Mouse (Mus musculus): ENCODE data around the gene Ccdc173.

Gene Ccdc173

DNA sequence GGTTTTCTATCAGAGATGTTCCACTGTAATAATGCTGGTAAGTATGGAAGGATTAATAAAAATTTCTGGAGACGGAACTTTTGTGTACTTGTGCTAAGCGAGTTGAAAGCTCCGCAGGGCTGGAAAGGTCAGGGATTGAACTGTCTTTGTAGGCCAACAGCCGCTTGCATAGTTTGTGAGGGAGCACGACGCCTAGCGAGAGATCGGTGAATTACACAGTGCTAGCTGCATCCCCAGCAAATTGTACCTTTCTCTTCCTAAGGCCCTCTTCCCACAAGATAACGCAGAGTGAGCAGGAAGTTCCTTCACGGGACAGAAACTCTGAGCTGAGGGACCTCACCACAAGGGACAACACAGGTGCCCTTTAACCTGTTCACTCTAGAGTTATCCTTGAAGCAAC is 910 bp upstream of the Ccdc173 start:
- DNase-seq (ENCODE audit: low read depth, low spot score) = peak; percentile 88

- DNase-seq (ENCODE audit: low read depth, low spot score) = no peak
Measured at GRCm38 (mm10) chr2:69788974-69789373, 401 bp downstream of the Ccdc173 start.

GRCm38 (mm10) chr2:69778836-69779177 is 10.6 kb downstream of the Ccdc173 start:
- DNase-seq (ENCODE audit: low read depth, low spot score) = no peak

DNA sequence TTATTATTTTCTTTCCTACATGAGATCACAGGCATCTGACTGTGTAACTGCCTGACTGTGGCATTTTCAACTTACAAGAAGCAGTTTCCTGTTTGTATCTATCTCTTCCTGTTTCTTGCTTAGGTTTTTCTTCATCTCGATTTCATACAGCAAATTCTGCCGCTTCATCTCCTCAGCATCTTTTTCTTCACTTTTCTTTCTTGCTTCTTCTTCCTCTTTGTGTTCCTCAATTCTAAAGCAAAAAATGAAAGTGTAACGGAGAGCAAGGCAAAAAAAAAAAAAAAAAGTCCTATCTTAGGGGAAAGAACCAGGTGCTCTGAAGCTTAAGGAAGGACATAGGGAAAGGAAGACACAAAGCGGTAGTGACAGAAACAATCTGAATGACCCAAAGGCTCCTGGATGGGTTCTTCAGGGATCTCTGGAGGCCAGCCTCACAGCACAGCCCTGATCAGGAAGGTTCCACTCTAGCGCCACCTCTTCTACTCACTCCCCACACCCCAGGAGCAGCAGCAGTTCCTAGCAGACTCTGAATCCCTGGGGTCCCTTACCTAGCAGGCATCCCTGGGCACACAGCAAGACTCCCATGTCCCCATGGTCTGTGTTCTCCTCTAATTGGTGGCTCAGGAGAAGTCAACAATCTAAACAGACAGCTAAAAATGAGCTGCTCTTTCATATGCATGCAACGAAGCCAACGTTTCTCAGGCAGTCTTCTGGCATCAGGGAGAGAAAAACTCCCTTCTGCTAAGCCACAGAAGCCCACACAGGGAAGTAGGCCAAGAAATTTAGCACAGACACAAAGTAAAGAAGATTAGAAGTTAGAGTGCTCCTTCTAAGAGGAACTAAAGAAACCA is 11.2 kb downstream of the Ccdc173 start:
- DNase-seq (ENCODE audit: low read depth, low spot score) = no peak

DNA sequence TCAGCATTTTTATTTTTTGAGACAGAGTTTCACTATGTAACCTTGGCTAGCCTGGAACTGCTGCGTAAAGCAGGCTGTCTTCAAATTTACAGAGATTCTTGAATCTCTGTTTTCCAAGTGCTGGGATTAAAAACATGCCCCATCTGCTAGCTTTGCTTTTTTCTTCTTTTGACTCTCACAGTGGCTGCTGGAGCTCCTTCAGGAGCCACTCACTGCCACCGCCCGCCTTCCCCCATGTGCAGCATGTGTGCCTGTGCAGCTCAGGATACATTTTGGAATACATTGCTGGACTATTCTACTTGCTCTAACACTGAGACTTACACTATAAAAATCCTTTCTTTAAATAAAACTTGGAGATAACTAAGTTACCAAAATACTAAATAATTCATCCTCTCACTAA is 16.0 kb downstream of the Ccdc173 start:
- DNase-seq (ENCODE audit: low read depth, low spot score) = no peak

GRCm38 (mm10) chr2:69764716-69765115 is 24.7 kb downstream of the Ccdc173 start:
- no peak for DNase-seq (ENCODE audit: low read depth, low spot score)

DNA sequence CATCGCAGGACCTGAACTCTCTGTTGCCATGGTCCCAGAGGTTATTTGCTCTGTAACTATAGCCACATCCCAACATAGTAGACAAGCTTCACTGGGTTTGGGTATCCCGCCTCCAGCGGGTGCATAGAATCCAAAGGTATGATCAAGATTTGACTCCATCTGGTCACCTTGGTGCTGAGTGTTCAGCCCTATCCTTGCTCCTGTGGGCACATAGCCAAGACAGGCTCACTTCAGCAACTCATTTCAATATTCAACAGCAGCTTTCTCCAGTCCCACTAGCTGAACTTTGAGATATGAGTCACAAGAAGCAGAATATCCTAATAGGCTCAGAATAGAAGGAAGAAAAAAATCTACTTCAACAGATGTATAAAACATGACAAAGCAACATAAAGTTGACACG is 26.0 kb downstream of the Ccdc173 start:
- no peak for DNase-seq (ENCODE audit: low read depth, low spot score)

DNA sequence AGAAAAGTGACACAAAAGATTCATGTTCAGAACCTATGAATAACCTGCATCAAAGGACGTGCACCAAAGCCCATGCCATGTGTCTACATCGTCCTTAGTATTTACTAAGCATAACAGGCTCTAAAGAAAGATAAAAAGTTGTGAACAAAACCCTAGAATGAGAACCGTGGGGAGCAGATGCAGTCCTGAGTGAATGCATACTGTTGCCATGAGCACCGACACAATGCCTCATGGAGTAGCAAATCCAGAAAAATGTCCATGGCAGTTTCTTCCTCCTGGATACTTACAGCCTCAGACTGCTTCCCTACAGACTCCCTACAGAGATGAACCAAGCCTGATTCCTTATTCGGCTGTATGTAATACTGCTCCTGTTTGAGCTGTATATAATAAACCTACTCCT is 28.4 kb downstream of the Ccdc173 start:
- DNase-seq (ENCODE audit: low read depth, low spot score) = no peak

DNA sequence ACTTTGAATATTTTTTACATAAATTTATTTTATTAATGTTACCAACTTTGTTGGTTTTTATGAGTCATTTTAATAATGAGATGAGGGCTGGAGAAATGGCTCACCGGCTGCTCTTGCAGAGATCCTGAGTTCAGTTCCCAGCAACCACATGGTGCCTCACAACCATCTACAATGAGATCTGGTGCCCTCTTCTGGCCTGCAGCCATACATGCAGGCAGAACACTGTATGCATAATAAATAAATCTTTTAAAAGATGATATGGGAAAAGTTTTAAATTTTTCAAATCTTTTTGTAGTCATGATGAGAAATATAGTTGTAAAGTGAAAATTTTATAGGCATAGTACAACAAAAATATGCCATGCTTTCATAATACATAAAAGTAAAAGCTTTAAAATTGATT is 44.3 kb downstream of the Ccdc173 start:
- no peak for DNase-seq (ENCODE audit: low read depth, low spot score)

DNA sequence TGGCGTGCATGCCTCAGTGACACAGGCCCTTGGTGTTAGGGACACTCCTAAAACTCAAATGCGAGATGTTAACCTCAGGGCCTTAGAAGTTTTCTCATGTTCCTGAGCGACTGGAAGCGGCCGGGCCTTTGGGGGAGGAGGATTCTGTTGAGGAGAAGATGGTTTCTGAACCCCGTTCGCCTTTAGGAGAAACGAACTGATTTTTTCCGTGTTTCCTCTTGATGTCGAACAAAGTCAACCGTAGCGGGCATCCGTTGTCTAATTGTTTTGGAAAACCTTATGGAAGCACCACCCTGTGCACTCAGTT is 65.9 kb downstream of the Ccdc173 start:
- no peak for DNase-seq (ENCODE audit: low read depth, low spot score)

- DNase-seq (ENCODE audit: low read depth, low spot score) = peak; percentile 83
Measured at GRCm38 (mm10) chr2:69722650-69723518, 66.5 kb downstream of the Ccdc173 start.

DNA sequence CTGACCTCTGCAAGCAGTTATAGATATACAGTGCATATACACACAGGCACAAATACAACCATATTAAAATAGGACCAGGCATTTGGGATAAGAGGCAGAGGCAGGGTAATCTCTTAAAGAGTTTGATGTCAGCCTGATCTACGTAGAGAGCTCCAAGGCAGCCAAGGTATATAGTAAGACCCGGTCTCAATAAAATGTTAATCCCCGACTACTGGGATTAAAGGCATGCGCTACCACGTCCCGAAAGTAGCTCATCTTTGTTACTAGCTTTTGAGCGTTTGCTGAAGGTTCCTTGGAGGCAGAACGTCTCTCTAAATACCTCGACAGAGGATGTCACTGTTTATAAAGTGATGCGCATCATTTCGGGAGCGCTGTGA is 67.1 kb downstream of the Ccdc173 start, which contains the start of gene Ppig:
Ppig (plus strand) TSS at position 273 of the 377 bp plus-strand sequence.
- DNase-seq (ENCODE audit: low read depth, low spot score) = peak; percentile 13

GRCm38 (mm10) chr2:69719121-69719520 is 70.3 kb downstream of the Ccdc173 start:
- no peak for DNase-seq (ENCODE audit: low read depth, low spot score)

- no peak for DNase-seq (ENCODE audit: low read depth, low spot score)
Measured at GRCm38 (mm10) chr2:69716483-69716882, 72.9 kb downstream of the Ccdc173 start.

- DNase-seq (ENCODE audit: low read depth, low spot score) = no peak
Measured at GRCm38 (mm10) chr2:69714126-69714525, 75.2 kb downstream of the Ccdc173 start.

GRCm38 (mm10) chr2:69713626-69714014 is 75.8 kb downstream of the Ccdc173 start:
- DNase-seq (ENCODE audit: low read depth, low spot score) = no peak

DNA sequence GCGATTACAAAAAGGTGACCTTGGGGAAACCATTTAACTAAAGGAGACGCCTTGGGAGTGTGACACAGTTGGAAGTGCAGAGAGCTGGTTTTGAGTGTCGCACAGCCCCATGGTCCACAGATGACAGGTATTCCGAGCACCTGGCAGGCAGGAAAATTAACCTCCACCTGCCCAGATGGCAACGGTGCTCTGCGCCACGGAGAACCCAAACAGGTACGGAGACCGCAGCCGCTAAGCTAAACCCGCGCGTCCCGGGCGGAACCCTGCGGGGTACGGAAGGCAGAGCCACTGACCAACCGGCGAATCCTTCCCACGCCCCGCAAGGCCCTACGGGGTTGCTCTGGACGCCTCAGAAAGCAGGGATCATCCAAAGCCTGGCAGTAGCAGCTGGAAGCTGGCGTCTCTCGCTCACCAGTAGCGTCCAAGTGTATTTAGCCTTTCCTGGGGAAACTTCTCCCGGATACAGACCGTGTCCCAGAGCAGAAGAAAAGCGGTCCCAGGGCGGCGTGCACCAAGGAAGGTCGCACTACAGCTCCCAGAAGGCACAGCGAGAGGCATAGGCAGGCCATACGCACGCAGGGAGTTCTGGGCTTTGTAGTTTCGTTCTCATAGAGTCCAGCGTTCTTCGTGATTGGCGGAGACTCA is 76.3 kb downstream of the Ccdc173 start, which contains the start of gene Fastkd1:
Fastkd1 (minus strand) TSS at position 536 of the 645 bp plus-strand sequence.
- DNase-seq (ENCODE audit: low read depth, low spot score) = peak; percentile 74

- DNase-seq (ENCODE audit: low read depth, low spot score) = no peak
Measured at GRCm38 (mm10) chr2:69712171-69712570, 77.2 kb downstream of the Ccdc173 start.

Measured in c-Kit-negative CD71-positive TER-119-positive erythroid progenitor cells, embryonic 14.5 days (primary cell).